Mouse (Mus musculus) liver, embryonic 14.5 days (tissue): ENCODE measurements around the gene Cacna1a. TPM values are rescaled to one million over a fixed set of nuclear protein-coding genes. Genes with fewer than 3 reads are reported as not detected.

Experiments
- ATAC-seq: fragments of 200-750 bp; cut with Nextera tagmentation; 2 replicates; pipeline ENCODE4 v1.8.0; 2017; ENCODE audit warnings: moderate number of reproducible peaks, mild to moderate bottlenecking, moderate library complexity; ENCODE audit not compliant: insufficient read depth
- DNase-seq, 3 experiments: peaks; one replicate each; pipeline ENCODE4 v3.0.0-alpha.2; 2012 to 2013; ENCODE audit warnings: low read depth in 3 of 3, low spot score in 3 of 3
- H3K27ac ChIP-seq: fragments of 300-500 bp; sonication (generic); 2 replicates; pipeline ENCODE4 v1.5.1; 2014; ENCODE audit warnings: moderate library complexity, mild to moderate bottlenecking, control low read depth, inconsistent platforms
- H3K27me3 ChIP-seq: fragments of 300-500 bp; sonication (generic); 2 replicates; pipeline ENCODE4 v1.6.1; 2014; ENCODE audit warnings: mild to moderate bottlenecking, low read length, moderate library complexity; ENCODE audit not compliant: control insufficient read depth, insufficient read depth
- H3K36me3 ChIP-seq: fragments of 300-500 bp; sonication (generic); replicated peaks from 2 replicates; pipeline ENCODE4 v1.6.1; 2014; ENCODE audit warnings: low read depth; ENCODE audit not compliant: control insufficient read depth, insufficient read depth
- H3K4me1 ChIP-seq, 2 experiments: fragments of 200-500 bp in 1 of 2; fragments of 300-500 bp in 1 of 2; sonication (generic) in 1 of 2; replicated peaks; 2 replicates each; pipeline ENCODE4 v1.6.1; 2012 to 2014; ENCODE audit warnings: antibody characterized with exemption in 1 of 2, inconsistent platforms in 1 of 2, low read length in 1 of 2; ENCODE audit not compliant: control insufficient read depth in 2 of 2, insufficient read depth in 2 of 2
- H3K4me2 ChIP-seq: fragments of 300-500 bp; sonication (generic); 2 replicates; pipeline ENCODE4 v1.6.1; 2014; ENCODE audit warnings: low read depth, mild to moderate bottlenecking, control low read depth, moderate library complexity
- H3K4me3 ChIP-seq, 2 experiments: fragments of 200-500 bp in 1 of 2; fragments of 300-500 bp in 1 of 2; sonication (generic) in 1 of 2; 2 replicates each; pipeline ENCODE4 v1.5.1; 2012 to 2014; ENCODE audit warnings: low read depth in 2 of 2, low read length in 2 of 2, mild to moderate bottlenecking in 2 of 2, control low read depth in 1 of 2, inconsistent platforms in 1 of 2, moderate library complexity in 1 of 2; ENCODE audit not compliant: insufficient read depth in 1 of 2
- H3K9ac ChIP-seq: fragments of 300-500 bp; sonication (generic); replicated peaks from 2 replicates; pipeline ENCODE4 v1.6.1; 2014; ENCODE audit warnings: mild to moderate bottlenecking, control low read depth, moderate library complexity
- H3K9me3 ChIP-seq: fragments of 300-500 bp; sonication (generic); 2 replicates; pipeline ENCODE4 v1.6.1; 2016; ENCODE audit warnings: low read length, mixed read lengths; ENCODE audit not compliant: control insufficient read depth
- CTCF ChIP-seq: IDR thresholded peaks from 2 replicates; pipeline ENCODE4 v1.5.1; 2016; ENCODE audit warnings: antibody characterized with exemption, low read depth, control low read depth
- EP300 ChIP-seq: IDR thresholded peaks from 2 replicates; pipeline ENCODE4 v1.6.1; 2016; ENCODE audit warnings: antibody characterized with exemption, low read depth
- WGBS: fragments of 180-500 bp; shearing (Covaris S2); extraction: QIAGEN DNeasy Blood & Tissue Kit; methylation state at CpG from one replicate; pipeline ENCODE4 v1.1.7; 2014; ENCODE audit not compliant: insufficient replicate concordance; 5-methylcytosine and 5-hydroxymethylcytosine counted together
- polyA plus RNA-seq, 2 experiments: library from polyadenylated mRNA; depleted of rRNA in 1 of 2; stranded (reverse) in 1 of 2; unstranded in 1 of 2; fragments of >200 nt; fragmentation: Nextera tagmentation in 1 of 2; extraction: Ambion mirVana in 1 of 2; gene quantifications; 2 replicates each; pipeline versions ENCODE4 v1.2.1 to v1.2.3; 2012 to 2014

Cacna1a gene
- polyA plus RNA-seq, 2 experiments = 0.61 to 1.5 TPM

GRCm38 (mm10) chr8:84416041-84416440, 27.8 kb downstream of the Cacna1a start:
- 13% methylated on average over 14 of the region's 14 CpGs for WGBS
- H3K27me3 ChIP-seq = peaks cover 44% of the 10 kb centered on the region

GRCm38 (mm10) chr8:84416915-84417314, 28.7 kb downstream of the Cacna1a start:
- H3K36me3 ChIP-seq = no peaks in the 10 kb centered on the region
- no peak for TF ChIP-seq CTCF
- no peaks in the 10 kb centered on the region for H3K4me1 ChIP-seq
- ATAC-seq (no peak), DNase-seq (no peak)
- 53% methylated on average over 6 of the region's 6 CpGs for WGBS
- H3K4me3 ChIP-seq = no peak overlapping the region
- H3K9me3 ChIP-seq = no peaks in the 10 kb centered on the region
- H3K4me2 ChIP-seq = no peak overlapping the region
- H3K27ac ChIP-seq = no peak overlapping the region
- H3K9ac ChIP-seq = no peak overlapping the region
- H3K27me3 ChIP-seq = peaks cover 44% of the 10 kb centered on the region

More at GRCm38 (mm10) chr8:84416041-84416440, 27.8 kb downstream of the Cacna1a start:
- Histone ChIP-seq H3K9ac (no peak overlapping the region), H3K36me3 (no peaks in the 10 kb centered on the region), H3K27ac (no peak overlapping the region), H3K4me2 (no peak overlapping the region), H3K9me3 (no peaks in the 10 kb centered on the region), H3K4me3 (no peak overlapping the region), H3K4me1 (no peaks in the 10 kb centered on the region)
- TF ChIP-seq CTCF (no peak), EP300 (no peak)
- ATAC-seq (no peak), DNase-seq (no peak)

- WGBS = 37% methylated on average over 5 of the region's 5 CpGs
- H3K27me3 ChIP-seq = peaks cover 43% of the 10 kb centered on the region
Measured at GRCm38 (mm10) chr8:84417840-84418239, 29.6 kb downstream of the Cacna1a start.

GRCm38 (mm10) chr8:84424426-84424825, 36.2 kb downstream of the Cacna1a start:
- whole genome bisulfite sequencing = 47% methylated on average over 3 of the region's 3 CpGs
- H3K9me3 ChIP-seq = no peaks in the 10 kb centered on the region
- no peaks in the 10 kb centered on the region for H3K27me3 ChIP-seq
- H3K9ac ChIP-seq = no peak overlapping the region
- H3K27ac ChIP-seq = no peak overlapping the region
- DNase-seq = no peak
- H3K4me2 ChIP-seq = no peak overlapping the region
- no peaks in the 10 kb centered on the region for H3K36me3 ChIP-seq
- ATAC-seq = no peak
- no peaks in the 10 kb centered on the region for H3K4me1 ChIP-seq
- no peak overlapping the region for H3K4me3 ChIP-seq
- no peak for TF ChIP-seq CTCF
- TF ChIP-seq EP300 = no peak

More at GRCm38 (mm10) chr8:84417840-84418239, 29.6 kb downstream of the Cacna1a start:
- DNase-seq = no peak
- no peak for TF ChIP-seq EP300
- TF ChIP-seq CTCF = no peak
- H3K4me2 ChIP-seq = no peak overlapping the region
- H3K4me3 ChIP-seq = no peak overlapping the region
- H3K9me3 ChIP-seq = no peaks in the 10 kb centered on the region
- H3K27ac ChIP-seq = no peak overlapping the region
- no peaks in the 10 kb centered on the region for H3K4me1 ChIP-seq
- ATAC-seq = no peak
- no peak overlapping the region for H3K9ac ChIP-seq
- H3K36me3 ChIP-seq = no peaks in the 10 kb centered on the region

GRCm38 (mm10) chr8:84426087-84426486, 37.8 kb downstream of the Cacna1a start:
- H3K4me1 ChIP-seq = no peaks in the 10 kb centered on the region
- ATAC-seq (no peak), DNase-seq (no peak)
- H3K4me2 ChIP-seq = no peak overlapping the region
- no peak overlapping the region for H3K4me3 ChIP-seq
- no peaks in the 10 kb centered on the region for H3K27me3 ChIP-seq
- H3K9ac ChIP-seq = no peak overlapping the region
- no peaks in the 10 kb centered on the region for H3K36me3 ChIP-seq
- 66% methylated on average over 7 of the region's 7 CpGs for WGBS
- H3K27ac ChIP-seq = no peak overlapping the region
- TF ChIP-seq EP300 (no peak), CTCF (no peak)
- H3K9me3 ChIP-seq = no peaks in the 10 kb centered on the region
